Mouse (Mus musculus): ENCODE data around the gene Rab14.

DNA sequence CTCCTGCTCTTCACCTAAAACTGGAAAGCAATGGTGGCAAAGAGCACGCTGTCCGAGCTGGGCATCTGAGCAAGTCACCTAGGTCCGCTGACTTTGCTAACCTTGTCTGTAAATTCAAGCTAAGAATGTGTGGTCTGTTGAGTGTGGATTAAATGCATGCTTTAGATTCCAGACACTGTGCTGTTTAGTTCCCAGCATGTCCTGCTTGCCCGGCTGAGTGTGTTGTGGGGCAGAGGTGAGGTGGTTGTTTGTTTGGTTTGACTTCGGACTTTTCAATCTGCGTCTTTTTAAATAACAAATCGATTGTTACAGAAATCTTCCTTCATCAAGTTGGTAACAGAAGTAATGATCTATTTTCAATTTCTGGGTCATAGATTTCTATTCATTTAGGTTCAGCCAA lies 43.1 kb downstream of the Rab14 start:
- no peak for TF ChIP-seq CTCF (IDR thresholded peaks at IDR 0.05; ENCODE audit: borderline replicate concordance, control insufficient read depth, extremely low read depth, insufficient read depth, low read length, poor library complexity)
- TF ChIP-seq POLR2A (IDR thresholded peaks at IDR 0.05; ENCODE audit: control insufficient read depth, extremely low read depth, insufficient read depth, low read length, poor library complexity): no peak

All from thymus, adult 2 months (tissue).